Mouse (Mus musculus) heart, embryonic 12.5 days (tissue): Measurements from ENCODE around the gene Gse1. TPM values are rescaled to one million over a fixed set of nuclear protein-coding genes. Genes with fewer than 3 reads are reported as not detected.

Source experiments
- ATAC-seq: fragments of 200-750 bp; cut with Nextera tagmentation; 2 replicates; pipeline ENCODE4 v1.8.0; 2017; ENCODE audit warnings: moderate TSS enrichment, moderate library complexity; ENCODE audit not compliant: insufficient number of reproducible peaks, low FRiP score
- H3K27ac ChIP-seq: fragments of 300-500 bp; sonication (generic); 2 replicates; pipeline ENCODE4 v1.5.1; 2016; ENCODE audit warnings: mild to moderate bottlenecking, moderate library complexity; ENCODE audit not compliant: poor library complexity, severe bottlenecking
- H3K27me3 ChIP-seq: fragments of 300-500 bp; sonication (generic); replicated peaks from 2 replicates; pipeline ENCODE4 v1.6.1; 2016; ENCODE audit warnings: mild to moderate bottlenecking, moderate library complexity
- H3K36me3 ChIP-seq: fragments of 300-500 bp; sonication (generic); 2 replicates; pipeline ENCODE4 v1.6.1; 2016; ENCODE audit warnings: mild to moderate bottlenecking, moderate library complexity
- H3K4me1 ChIP-seq: fragments of 300-500 bp; sonication (generic); replicated peaks from 2 replicates; pipeline ENCODE4 v1.6.1; 2016; ENCODE audit warnings: mild to moderate bottlenecking
- H3K4me2 ChIP-seq: fragments of 300-500 bp; sonication (generic); 2 replicates; pipeline ENCODE4 v1.6.1; 2016; ENCODE audit warnings: mild to moderate bottlenecking, moderate library complexity
- H3K4me3 ChIP-seq: fragments of 300-500 bp; sonication (generic); 2 replicates; pipeline ENCODE4 v1.5.1; 2016; ENCODE audit warnings: mild to moderate bottlenecking
- H3K9ac ChIP-seq: fragments of 300-500 bp; sonication (generic); 2 replicates; pipeline ENCODE4 v1.6.1; 2016; ENCODE audit warnings: mild to moderate bottlenecking, moderate library complexity
- H3K9me3 ChIP-seq: fragments of 300-500 bp; sonication (generic); replicated peaks from 2 replicates; pipeline ENCODE4 v1.6.1; 2016; ENCODE audit warnings: mild to moderate bottlenecking, moderate library complexity
- WGBS: fragments of 180-500 bp; shearing (Covaris S2); methylation state at CpG from one replicate; pipeline ENCODE4 v1.1.7; 2016; 5-methylcytosine and 5-hydroxymethylcytosine counted together
- polyA plus RNA-seq: library from polyadenylated mRNA; unstranded; fragments of >200 nt; fragmentation: Nextera tagmentation; extraction: Ambion mirVana; gene quantifications from 2 replicates; pipeline ENCODE4 v1.2.1, GENCODE M21; 2016

Gene Gse1
- polyA plus RNA-seq, 1 experiment from 2014 or later = 14.0 TPM

DNA sequence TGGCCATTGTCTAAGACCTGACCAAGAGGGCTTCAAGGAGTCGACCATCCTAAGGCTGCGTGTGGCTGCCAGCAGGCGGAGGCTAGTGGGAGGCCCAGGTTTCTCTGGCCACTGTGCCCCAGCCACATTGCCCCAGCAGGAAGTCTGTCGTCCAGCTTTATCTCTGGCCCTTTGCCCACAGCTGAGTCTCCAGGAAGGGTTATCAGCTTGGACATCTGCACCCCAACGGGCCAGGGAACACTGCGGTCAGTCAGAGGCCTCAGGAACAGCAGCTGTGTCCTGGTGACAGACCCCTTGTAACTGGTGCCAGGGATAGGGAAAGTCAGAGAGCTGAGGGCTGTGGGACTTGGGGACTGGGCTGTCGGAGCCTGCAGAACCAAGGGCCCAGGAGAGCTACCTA, 141.7 kb downstream of the Gse1 start:
- Histone ChIP-seq H3K4me1 (peaks cover 95% of the 10 kb centered on the region), H3K9ac (peak overlapping the region; percentile 42), H3K27me3 (no peaks in the 10 kb centered on the region), H3K4me2 (peak overlapping the region; percentile 41), H3K4me3 (no peak overlapping the region), H3K36me3 (no peaks in the 10 kb centered on the region), H3K27ac (peak overlapping the region; percentile 80), H3K9me3 (no peaks in the 10 kb centered on the region)
- peak; percentile 55 for ATAC-seq
- 24% methylated on average over 7 of the region's 7 CpGs for WGBS

DNA sequence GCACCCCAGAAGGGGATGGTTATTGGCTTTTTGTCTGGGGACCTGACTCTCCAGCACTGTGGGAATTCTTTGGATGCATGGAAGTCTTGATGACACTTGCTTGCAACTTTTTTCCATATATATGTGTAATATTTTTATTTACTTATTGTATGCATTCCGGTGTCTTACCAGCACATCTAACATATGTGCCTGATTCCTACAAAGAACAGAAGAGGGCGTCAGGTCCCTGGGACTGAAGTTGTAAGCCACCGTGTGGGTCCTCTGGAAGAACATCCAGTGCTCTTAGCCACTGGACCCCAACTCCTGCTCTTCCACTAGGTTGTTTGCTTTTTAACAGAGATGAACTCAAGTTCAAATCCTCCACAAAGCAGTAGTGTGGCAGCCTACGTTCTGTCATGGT, 142.2 kb downstream of the Gse1 start:
- Histone ChIP-seq H3K9ac (peak overlapping the region; percentile 42), H3K4me3 (no peak overlapping the region), H3K4me2 (0 out of 2 replicates have a peak overlapping the region, but pooled peaks have one; percentile 41), H3K4me1 (peaks cover 96% of the 10 kb centered on the region), H3K27ac (peak overlapping the region; percentile 80), H3K27me3 (no peaks in the 10 kb centered on the region), H3K9me3 (no peaks in the 10 kb centered on the region), H3K36me3 (no peaks in the 10 kb centered on the region)
- 57% methylated on average over 4 of the region's 4 CpGs for WGBS
- no peak for ATAC-seq

DNA sequence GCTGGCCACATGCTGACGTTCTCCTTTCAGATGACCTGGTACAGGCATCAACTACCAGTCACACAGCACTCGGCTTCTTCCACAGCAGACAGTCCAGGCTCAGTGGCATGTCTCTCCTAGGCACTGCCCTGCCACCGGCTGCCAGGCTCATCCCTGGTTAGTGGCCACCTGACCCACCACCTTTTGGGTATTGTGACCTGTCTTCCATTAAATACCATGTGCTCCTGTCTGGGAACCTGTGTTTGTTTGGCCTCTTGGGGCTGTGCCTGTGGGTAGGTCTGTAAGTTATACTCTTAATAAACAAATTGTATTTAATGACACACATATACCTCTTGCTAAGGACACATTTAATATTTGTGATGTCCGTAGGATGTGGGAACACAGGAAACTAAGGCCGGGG, 142.9 kb downstream of the Gse1 start:
- Histone ChIP-seq H3K4me3 (no peak overlapping the region), H3K9ac (no peak overlapping the region), H3K36me3 (no peaks in the 10 kb centered on the region), H3K27me3 (no peaks in the 10 kb centered on the region), H3K4me2 (peak overlapping the region; percentile 35), H3K27ac (peak overlapping the region; percentile 85), H3K4me1 (peaks cover 92% of the 10 kb centered on the region), H3K9me3 (no peaks in the 10 kb centered on the region)
- ATAC-seq = no peak
- 41% methylated on average over 5 of the region's 5 CpGs for WGBS

DNA sequence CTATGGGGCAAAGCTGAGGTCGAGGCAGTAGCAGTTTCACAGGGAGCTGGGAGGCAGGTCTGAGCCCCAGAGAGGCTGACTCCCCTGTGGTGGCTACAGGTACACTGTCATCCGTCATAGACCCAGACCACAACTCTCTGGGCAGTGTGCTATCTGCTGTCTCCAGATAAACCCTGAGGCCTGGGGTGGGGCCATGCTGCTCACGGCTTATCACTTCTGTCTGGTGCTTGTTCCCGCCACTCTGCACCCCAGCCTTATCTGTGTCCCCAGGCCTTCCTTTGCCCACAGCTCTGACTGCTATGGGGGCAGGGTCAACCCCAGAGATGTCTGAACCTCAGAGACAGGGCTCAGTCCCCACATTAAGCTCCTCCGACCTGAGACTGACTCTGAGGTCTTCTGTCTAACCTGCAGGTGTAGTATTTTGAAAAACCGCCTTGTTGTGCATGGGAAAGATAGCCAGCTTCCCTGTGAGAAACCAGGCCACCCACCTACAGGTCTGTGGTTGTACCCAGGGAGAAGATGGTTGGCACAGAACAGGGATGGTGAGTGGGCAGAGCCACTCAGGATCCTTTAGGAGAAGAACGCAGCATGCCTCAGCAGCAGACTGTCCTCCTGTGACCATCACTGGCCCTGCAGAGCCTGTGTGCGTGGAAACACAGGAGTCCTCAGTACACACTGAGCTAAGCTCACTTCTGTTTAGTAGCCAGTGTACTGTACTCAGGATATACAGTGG, 143.6 kb downstream of the Gse1 start:
- Histone ChIP-seq H3K27ac (peak overlapping the region; percentile 85), H3K9me3 (no peaks in the 10 kb centered on the region), H3K4me2 (peak overlapping the region; percentile 35), H3K9ac (peak overlapping the region; percentile 18; the same call in 1 of the 2 replicates), H3K27me3 (no peaks in the 10 kb centered on the region), H3K36me3 (no peaks in the 10 kb centered on the region), H3K4me3 (no peak overlapping the region), H3K4me1 (peaks cover 94% of the 10 kb centered on the region)
- WGBS = 14% methylated on average over 8 of the region's 8 CpGs
- ATAC-seq = peak; percentile 88

DNA sequence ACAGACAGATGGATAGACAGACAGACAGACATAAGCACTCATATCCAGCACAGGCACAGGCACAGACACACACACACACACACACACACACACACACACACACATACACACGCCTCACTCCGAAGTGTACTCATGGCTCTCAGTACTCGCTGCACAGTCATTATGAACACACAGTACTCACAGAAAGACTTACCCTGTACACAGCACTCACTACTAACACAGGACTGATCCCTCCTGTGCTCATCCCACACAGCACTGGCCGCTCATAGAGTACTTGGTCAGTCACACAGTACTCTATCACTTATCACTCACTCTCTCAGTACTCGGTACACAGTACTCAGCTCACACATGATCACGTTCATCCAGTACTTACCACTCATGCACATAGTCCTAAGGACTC, 144.4 kb downstream of the Gse1 start:
- H3K4me2 ChIP-seq = 0 out of 2 replicates have a peak overlapping the region, but pooled peaks have one; percentile 35
- no peaks in the 10 kb centered on the region for H3K9me3 ChIP-seq
- peak; percentile 8; the same call in 1 of the 2 replicates for ATAC-seq
- H3K27me3 ChIP-seq = no peaks in the 10 kb centered on the region
- no peak overlapping the region for H3K4me3 ChIP-seq
- no peaks in the 10 kb centered on the region for H3K36me3 ChIP-seq
- H3K4me1 ChIP-seq = peaks cover 94% of the 10 kb centered on the region
- WGBS = 80% methylated on average over 6 of the region's 6 CpGs
- peak overlapping the region; percentile 34; the same call in 1 of the 2 replicates for H3K9ac ChIP-seq
- H3K27ac ChIP-seq = peak overlapping the region; percentile 85

DNA sequence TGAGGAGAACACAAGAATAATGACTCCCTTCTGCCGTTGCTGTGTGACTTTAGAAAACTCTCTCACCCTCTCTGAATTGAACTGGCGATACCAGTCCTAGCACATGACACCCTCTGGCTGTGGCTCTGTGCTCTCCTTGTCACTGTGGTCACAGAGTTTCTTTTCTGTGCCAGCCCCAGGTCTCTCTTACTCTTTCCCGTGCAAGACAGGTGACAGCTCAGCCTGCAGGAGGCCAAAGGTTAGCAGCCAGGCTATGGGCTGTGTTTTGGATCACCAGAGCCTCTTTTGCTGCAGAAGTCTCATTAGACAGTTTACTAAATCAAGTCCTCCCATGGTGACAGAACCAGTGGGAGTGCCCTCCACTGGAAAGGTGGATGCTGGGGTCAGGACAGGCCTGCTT, 145.4 kb downstream of the Gse1 start:
- 70% methylated on average over 3 of the region's 3 CpGs for WGBS
- no peak overlapping the region for H3K4me2 ChIP-seq
- no peak overlapping the region for H3K9ac ChIP-seq

DNA sequence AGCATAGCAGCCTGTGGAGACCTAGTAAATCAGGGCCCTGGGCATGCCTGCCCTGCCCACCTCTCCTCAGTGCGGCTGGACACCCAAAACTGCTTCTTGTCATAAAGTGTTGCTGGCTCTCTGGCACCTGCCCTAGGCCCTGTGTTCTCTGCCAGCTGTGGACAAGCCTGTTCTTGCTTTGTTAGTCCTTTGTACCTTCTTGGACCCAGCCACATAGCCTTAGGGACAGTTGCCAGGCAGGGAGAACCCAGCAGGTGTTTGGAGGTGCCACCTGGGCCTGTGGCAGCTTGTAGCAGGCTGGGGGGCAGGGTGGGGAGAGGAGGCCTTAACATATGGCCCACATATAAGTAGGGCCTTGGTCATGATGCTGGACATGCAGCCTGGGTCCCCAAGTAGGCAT, 145.8 kb downstream of the Gse1 start:
- no peaks in the 10 kb centered on the region for H3K9me3 ChIP-seq
- 0 out of 2 replicates have a peak overlapping the region, but pooled peaks have one; percentile 59 for H3K27ac ChIP-seq
- H3K4me3 ChIP-seq = no peak overlapping the region
- H3K27me3 ChIP-seq = no peaks in the 10 kb centered on the region
- H3K9ac ChIP-seq = peak overlapping the region; percentile 26; the same call in 1 of the 2 replicates
- no peaks in the 10 kb centered on the region for H3K36me3 ChIP-seq
- ATAC-seq = no peak
- peaks cover 95% of the 10 kb centered on the region for H3K4me1 ChIP-seq
- H3K4me2 ChIP-seq = no peak overlapping the region
- 76% methylated on average over 1 of the region's 1 CpGs for WGBS

More for the DNA sequence above, 145.4 kb downstream of the Gse1 start:
- peaks cover 95% of the 10 kb centered on the region for H3K4me1 ChIP-seq
- no peak overlapping the region for H3K4me3 ChIP-seq
- no peak for ATAC-seq
- no peaks in the 10 kb centered on the region for H3K36me3 ChIP-seq
- peak overlapping the region; percentile 85; the same call in 1 of the 2 replicates for H3K27ac ChIP-seq
- H3K9me3 ChIP-seq = no peaks in the 10 kb centered on the region
- H3K27me3 ChIP-seq = no peaks in the 10 kb centered on the region

DNA sequence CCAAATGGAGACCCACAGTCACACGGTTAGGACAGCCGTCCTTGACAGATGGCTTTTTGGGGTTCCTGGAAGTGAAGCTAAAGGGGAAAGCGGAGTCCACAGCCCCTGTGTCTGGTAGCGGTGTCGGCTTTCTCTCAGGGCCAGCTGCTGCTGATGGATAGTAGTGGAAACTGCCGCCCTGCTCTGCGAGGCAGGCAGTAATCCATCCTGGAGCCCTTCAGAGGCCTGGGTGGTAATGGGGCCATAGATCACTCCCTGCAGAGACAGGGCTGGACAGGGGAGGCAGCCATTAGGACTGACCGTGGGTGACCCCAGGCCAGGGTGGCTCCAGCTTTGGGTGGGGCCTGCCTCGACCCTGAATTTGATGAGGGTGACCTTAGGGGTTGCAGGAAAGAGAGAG, 146.3 kb downstream of the Gse1 start:
- Histone ChIP-seq H3K9me3 (no peaks in the 10 kb centered on the region), H3K27me3 (no peaks in the 10 kb centered on the region), H3K9ac (peak overlapping the region; percentile 26), H3K4me1 (peaks cover 95% of the 10 kb centered on the region), H3K4me2 (no peak overlapping the region), H3K27ac (peak overlapping the region; percentile 59), H3K4me3 (no peak overlapping the region), H3K36me3 (no peaks in the 10 kb centered on the region)
- ATAC-seq = no peak
- WGBS = 41% methylated on average over 9 of the region's 9 CpGs

DNA sequence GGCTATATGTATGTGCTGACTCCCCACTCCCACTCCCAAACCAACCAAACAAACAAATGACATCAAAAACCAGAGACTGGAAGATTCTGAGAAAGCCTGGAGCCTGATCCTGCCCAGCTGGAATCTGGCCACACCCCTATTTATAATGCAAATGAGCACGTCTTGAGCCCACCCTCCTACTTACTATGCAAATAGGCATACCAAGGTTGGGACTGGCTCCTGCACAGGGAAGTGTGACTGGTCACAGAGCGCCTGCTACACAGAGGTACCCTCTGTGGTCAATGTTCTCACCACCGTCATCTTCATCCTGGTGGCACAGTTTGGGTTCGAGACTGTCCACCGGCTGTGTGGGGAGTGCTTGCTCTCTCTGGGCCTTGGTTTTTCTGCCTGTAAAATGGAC, 146.9 kb downstream of the Gse1 start:
- 46% methylated on average over 5 of the region's 5 CpGs for WGBS
- Histone ChIP-seq H3K27ac (peak overlapping the region; percentile 59; the same call in 1 of the 2 replicates), H3K36me3 (no peaks in the 10 kb centered on the region), H3K27me3 (no peaks in the 10 kb centered on the region), H3K9me3 (no peaks in the 10 kb centered on the region), H3K4me2 (no peak overlapping the region), H3K4me3 (no peak overlapping the region), H3K4me1 (peaks cover 90% of the 10 kb centered on the region), H3K9ac (peak overlapping the region; percentile 26; the same call in 1 of the 2 replicates)
- no peak for ATAC-seq

DNA sequence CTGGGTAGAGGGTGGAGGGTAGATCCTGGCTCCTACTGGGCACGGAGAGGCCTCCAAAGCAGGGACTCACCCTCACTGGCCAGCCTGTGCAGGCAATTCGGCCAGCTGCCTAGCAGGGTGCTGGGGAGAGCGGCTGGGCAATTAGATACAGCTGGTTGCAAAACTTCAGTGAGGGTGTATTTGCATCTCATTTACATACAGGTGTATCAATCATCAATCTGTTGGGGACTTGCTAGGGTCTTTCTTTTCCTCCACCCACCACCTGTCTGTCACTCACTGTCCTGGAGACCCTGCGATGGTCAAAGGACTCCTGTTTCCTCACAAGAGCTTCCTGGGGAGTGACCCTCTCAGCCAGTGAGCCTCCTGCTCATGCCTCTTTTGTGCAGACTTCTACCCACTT, 148.0 kb downstream of the Gse1 start:
- no peak overlapping the region for H3K9ac ChIP-seq
- no peak overlapping the region for H3K4me2 ChIP-seq
- no peak overlapping the region for H3K4me3 ChIP-seq
- no peaks in the 10 kb centered on the region for H3K9me3 ChIP-seq
- H3K4me1 ChIP-seq = peaks cover 90% of the 10 kb centered on the region
- 70% methylated on average over 4 of the region's 4 CpGs for WGBS
- H3K27me3 ChIP-seq = no peaks in the 10 kb centered on the region
- no peak overlapping the region for H3K27ac ChIP-seq
- ATAC-seq = no peak
- H3K36me3 ChIP-seq = no peaks in the 10 kb centered on the region

DNA sequence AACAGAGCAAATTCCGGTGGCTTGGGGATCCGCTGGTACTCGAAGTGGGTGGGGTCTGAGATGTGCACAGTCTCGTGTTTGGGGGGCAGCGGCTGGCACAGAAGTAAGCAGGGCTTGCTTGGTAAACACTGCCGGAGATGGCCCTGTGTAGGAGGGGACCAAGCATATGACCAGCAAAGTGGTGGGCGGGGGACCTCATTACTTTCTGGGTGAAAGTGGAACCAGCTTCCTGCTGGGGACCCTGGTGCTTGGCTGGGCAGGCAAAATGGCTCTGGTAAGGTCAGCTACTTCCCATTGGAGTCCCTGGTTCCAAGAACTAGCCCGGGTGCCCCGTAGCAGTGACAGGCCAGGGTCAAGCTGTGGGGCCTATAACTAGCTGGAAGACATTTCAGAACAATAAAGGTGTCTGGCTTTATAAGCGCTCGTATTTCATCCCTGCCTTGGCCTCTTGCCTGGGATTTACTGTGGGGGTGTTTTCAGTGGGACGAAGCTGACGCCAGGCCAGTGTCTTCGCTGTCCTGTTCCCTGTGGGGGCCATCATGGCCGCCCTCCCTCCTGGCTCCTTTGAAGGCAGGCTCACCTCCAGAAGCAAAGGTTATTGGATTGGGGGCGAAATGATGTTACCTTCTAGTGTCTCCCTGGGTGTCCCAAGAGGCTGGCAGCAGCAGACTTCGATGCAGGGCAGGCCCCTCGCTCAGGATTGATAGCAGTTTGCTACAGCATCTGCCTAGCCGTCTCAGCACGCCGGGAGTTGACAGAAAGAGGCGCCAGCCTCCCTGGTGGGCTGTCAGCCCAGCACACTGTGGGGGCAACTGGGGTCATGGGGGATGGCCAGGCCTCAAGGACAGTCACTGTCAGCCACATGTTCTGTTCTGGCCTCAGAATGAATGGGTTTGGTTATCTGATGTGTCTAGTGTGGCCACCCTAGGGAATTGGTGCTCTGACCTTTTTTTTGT, 148.9 kb downstream of the Gse1 start:
- H3K9me3 ChIP-seq = no peaks in the 10 kb centered on the region
- H3K9ac ChIP-seq = peak overlapping the region; percentile 26; the same call in 1 of the 2 replicates
- no peak for ATAC-seq
- H3K36me3 ChIP-seq = no peaks in the 10 kb centered on the region
- H3K4me3 ChIP-seq = no peak overlapping the region
- H3K4me2 ChIP-seq = no peak overlapping the region
- no peaks in the 10 kb centered on the region for H3K27me3 ChIP-seq
- 50% methylated on average over 22 of the region's 22 CpGs for WGBS
- H3K4me1 ChIP-seq = peaks cover 89% of the 10 kb centered on the region
- H3K27ac ChIP-seq = no peak overlapping the region
